Mouse (Mus musculus) frontal cortex, adult 2 months (tissue): ENCODE results near the gene Gli2. TPM values are rescaled to one million over a fixed set of nuclear protein-coding genes. Genes with fewer than 3 reads are reported as not detected.

ENCODE experiments used
- DNase-seq, 2 experiments: peaks; one replicate each; pipeline ENCODE4 v3.0.0; 2022; ENCODE audit warnings: low spot score in 1 of 2; ENCODE audit errors: extremely low spot score in 1 of 2
- polyA plus RNA-seq: library from polyadenylated mRNA; depleted of rRNA; stranded (reverse); fragments of >200 nt; gene quantifications from 2 replicates; pipeline ENCODE4 v1.2.3, GENCODE M21; 2012

Gli2 gene
- polyA plus RNA-seq, 1 experiment = 2.2 TPM

- no peak for DNase-seq
These were observed 49.5 kb downstream of the Gli2 start for GRCm38 (mm10) chr1:119003852-119004398.

- no peak for DNase-seq
These were observed 51.9 kb downstream of the Gli2 start for GRCm38 (mm10) chr1:119001454-119002034.

GRCm38 (mm10) chr1:118994482-118995105 lies 58.8 kb downstream of the Gli2 start:
- no peak for DNase-seq

GRCm38 (mm10) chr1:118993775-118994174 lies 59.6 kb downstream of the Gli2 start:
- no peak for DNase-seq

GRCm38 (mm10) chr1:118988331-118988730 lies 65.1 kb downstream of the Gli2 start:
- no peak for DNase-seq

- no peak for DNase-seq
These were observed 65.9 kb downstream of the Gli2 start for GRCm38 (mm10) chr1:118987538-118987937.

- DNase-seq = no peak
These were observed 70.0 kb downstream of the Gli2 start for GRCm38 (mm10) chr1:118983389-118983788.

- no peak for DNase-seq
These were observed 70.6 kb downstream of the Gli2 start for GRCm38 (mm10) chr1:118982805-118983211.

GRCm38 (mm10) chr1:118981943-118982804 lies 71.2 kb downstream of the Gli2 start:
- peak in 1 of 2 experiments; percentile 29 for DNase-seq

GRCm38 (mm10) chr1:118980636-118981035 lies 72.8 kb downstream of the Gli2 start:
- peak in 1 of 2 experiments; percentile 13 for DNase-seq

GRCm38 (mm10) chr1:118976596-118976995 lies 76.8 kb downstream of the Gli2 start:
- DNase-seq = peak; percentile 5 to 63

- DNase-seq = no peak
These were observed 78.0 kb downstream of the Gli2 start for GRCm38 (mm10) chr1:118975376-118975775.

- no peak for DNase-seq
These were observed 83.4 kb downstream of the Gli2 start for GRCm38 (mm10) chr1:118970068-118970467.

GRCm38 (mm10) chr1:118969409-118969808 lies 84.0 kb downstream of the Gli2 start:
- no peak for DNase-seq

- no peak for DNase-seq
These were observed 84.7 kb downstream of the Gli2 start for GRCm38 (mm10) chr1:118968661-118969179.

GRCm38 (mm10) chr1:118967976-118968375 lies 85.4 kb downstream of the Gli2 start:
- DNase-seq = no peak

- DNase-seq = no peak
These were observed 86.1 kb downstream of the Gli2 start for GRCm38 (mm10) chr1:118967281-118967680.

- DNase-seq = no peak
These were observed 94.8 kb downstream of the Gli2 start for GRCm38 (mm10) chr1:118958644-118959043.

- DNase-seq = no peak
These were observed 97.6 kb downstream of the Gli2 start for GRCm38 (mm10) chr1:118955791-118956190.

- DNase-seq = no peak
These were observed 98.8 kb downstream of the Gli2 start for GRCm38 (mm10) chr1:118954434-118955301.
